Mouse (Mus musculus) heart, embryonic 15.5 days (tissue): ENCODE measurements around the gene Rpl19. TPM values are rescaled to one million over a fixed set of nuclear protein-coding genes. Genes with fewer than 3 reads are reported as not detected.

Experiments
- ATAC-seq: fragments of 200-750 bp; cut with Nextera tagmentation; replicated peaks from 2 replicates; pipeline ENCODE4 v1.8.0; 2017; ENCODE audit warnings: low read depth, moderate TSS enrichment; ENCODE audit not compliant: insufficient number of reproducible peaks, insufficient read depth, low FRiP score
- H3K27ac ChIP-seq: fragments of 300-500 bp; sonication (generic); 2 replicates; pipeline ENCODE4 v1.5.1; 2015; ENCODE audit warnings: mild to moderate bottlenecking, inconsistent platforms
- H3K27me3 ChIP-seq: fragments of 300-500 bp; sonication (generic); 2 replicates; pipeline ENCODE4 v1.6.1; 2015; ENCODE audit warnings: inconsistent platforms
- H3K36me3 ChIP-seq: fragments of 300-500 bp; sonication (generic); 2 replicates; pipeline ENCODE4 v1.6.1; 2015; ENCODE audit warnings: mild to moderate bottlenecking, inconsistent platforms
- H3K4me1 ChIP-seq: fragments of 300-500 bp; sonication (generic); replicated peaks from 2 replicates; pipeline ENCODE4 v1.6.1; 2015; ENCODE audit warnings: inconsistent platforms
- H3K4me2 ChIP-seq: fragments of 300-500 bp; sonication (generic); 2 replicates; pipeline ENCODE4 v1.6.1; 2015; ENCODE audit warnings: inconsistent platforms, mild to moderate bottlenecking, moderate library complexity
- H3K4me3 ChIP-seq: fragments of 300-500 bp; sonication (generic); 2 replicates; pipeline ENCODE4 v1.5.1; 2015; ENCODE audit warnings: mild to moderate bottlenecking, inconsistent platforms
- H3K9ac ChIP-seq: fragments of 300-500 bp; sonication (generic); 2 replicates; pipeline ENCODE4 v1.6.1; 2015; ENCODE audit warnings: mild to moderate bottlenecking, inconsistent platforms
- H3K9me3 ChIP-seq: fragments of 300-500 bp; sonication (generic); replicated peaks from 2 replicates; pipeline ENCODE4 v1.6.1; 2016; ENCODE audit warnings: inconsistent platforms
- WGBS: fragments of 180-500 bp; shearing (Covaris S2); methylation state at CpG from one replicate; pipeline ENCODE4 v1.1.7; 2015; ENCODE audit warnings: mixed read lengths; 5-methylcytosine and 5-hydroxymethylcytosine counted together
- polyA plus RNA-seq: library from polyadenylated mRNA; unstranded; fragments of >200 nt; fragmentation: Nextera tagmentation; extraction: Ambion mirVana; gene quantifications from 2 replicates; pipeline ENCODE4 v1.2.1, GENCODE M21; 2015

Gene Rpl19
- polyA plus RNA-seq, 1 experiment from 2014 or later: 601 TPM

DNA sequence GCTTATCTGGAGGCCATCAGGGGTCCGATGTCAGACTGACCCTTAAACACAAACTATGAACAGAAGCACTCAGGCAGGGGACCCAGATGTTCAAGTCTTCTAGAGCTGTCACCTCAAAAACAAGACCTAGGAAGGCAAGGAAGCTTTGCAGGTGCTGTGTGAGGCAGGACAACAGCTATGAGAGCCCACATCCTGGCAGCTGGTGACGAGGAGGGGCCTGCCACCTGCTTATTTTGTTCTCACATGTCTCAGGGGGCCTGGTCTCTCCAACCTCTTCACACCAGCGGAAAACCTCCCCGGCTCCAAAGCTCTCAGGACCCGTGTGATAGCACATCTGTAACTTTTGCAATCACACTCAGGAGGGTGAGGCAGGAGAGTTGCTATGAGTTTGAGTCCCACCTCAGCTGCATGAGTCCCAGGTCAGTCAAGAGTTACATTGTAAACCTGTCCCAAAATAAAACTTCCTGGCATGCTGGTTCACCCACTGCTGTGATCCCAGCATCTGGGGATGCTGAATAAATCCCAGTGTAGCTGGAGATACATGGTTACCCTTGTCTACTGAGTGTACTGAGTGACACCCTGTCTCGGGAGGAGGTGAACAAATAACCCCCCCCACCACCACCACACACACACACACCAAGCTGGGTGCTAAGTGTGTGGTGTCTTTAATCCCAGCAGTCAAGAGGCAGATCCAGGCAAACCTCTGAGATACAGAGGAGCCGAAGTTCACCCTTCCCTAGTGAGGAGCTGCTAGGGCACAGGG lies 26.0 kb upstream of the Rpl19 start:
- Histone ChIP-seq H3K9ac (no peak overlapping the region; the same call in 1 of the 2 replicates), H3K36me3 (no peaks in the 10 kb centered on the region; the same call in 1 of the 2 replicates), H3K4me1 (peaks cover 35% of the 10 kb centered on the region), H3K4me3 (no peak overlapping the region), H3K27me3 (peaks cover 44% of the 10 kb centered on the region), H3K4me2 (no peak overlapping the region), H3K27ac (peak overlapping the region; percentile 20; the same call in 1 of the 2 replicates), H3K9me3 (no peaks in the 10 kb centered on the region)
- WGBS: 22% methylated on average over 7 of the region's 7 CpGs
- no peak for ATAC-seq

DNA sequence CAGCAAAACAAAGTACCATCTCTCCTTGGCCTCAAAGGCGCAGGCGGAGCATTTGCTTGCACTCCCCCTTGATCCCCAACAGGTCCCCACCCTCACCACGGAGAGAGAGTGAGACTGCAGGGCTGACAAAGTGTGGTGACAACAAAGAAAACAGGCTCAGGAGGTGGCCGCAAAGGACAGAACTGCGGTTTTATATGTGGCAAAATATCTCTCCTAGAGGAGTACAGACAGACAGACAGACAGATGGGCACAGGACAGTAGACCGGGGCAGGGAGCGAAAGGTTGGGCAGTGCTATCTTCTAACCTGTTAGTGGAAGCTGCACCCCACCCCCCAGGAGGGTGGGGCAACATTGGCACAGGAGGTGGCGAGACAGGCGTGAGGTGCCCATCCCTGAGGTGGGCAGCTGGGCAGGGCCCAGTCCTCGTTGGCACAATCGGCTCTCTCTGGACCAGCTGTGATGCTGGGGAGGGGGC lies 25.1 kb upstream of the Rpl19 start:
- Histone ChIP-seq H3K9ac (no peak overlapping the region), H3K4me2 (no peak overlapping the region), H3K9me3 (no peaks in the 10 kb centered on the region), H3K4me1 (peaks cover 31% of the 10 kb centered on the region), H3K27me3 (peaks cover 44% of the 10 kb centered on the region), H3K27ac (no peak overlapping the region), H3K36me3 (no peaks in the 10 kb centered on the region; the same call in 1 of the 2 replicates), H3K4me3 (no peak overlapping the region)
- WGBS: 32% methylated on average over 11 of the region's 11 CpGs
- ATAC-seq: no peak

DNA sequence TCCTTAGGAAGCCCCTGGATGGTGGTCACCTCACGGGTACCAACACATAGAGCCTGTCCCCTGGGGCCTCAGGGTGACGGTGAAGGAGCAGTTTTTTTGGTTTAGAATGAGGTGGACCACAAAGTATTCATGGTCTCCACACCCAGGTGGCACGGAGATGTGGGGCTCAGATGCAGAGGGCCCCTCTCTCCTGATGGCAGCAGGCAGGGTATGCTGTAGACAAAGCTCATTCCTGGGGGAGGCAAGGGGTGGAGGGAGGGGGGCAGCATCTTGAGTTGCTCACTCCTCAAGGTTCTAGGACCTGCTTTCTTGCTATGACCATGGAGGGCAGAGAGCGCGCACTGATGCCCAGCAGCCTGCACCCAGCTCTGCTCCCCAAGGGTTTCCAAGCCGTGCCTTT lies 24.5 kb upstream of the Rpl19 start:
- no peaks in the 10 kb centered on the region for H3K9me3 ChIP-seq
- peak overlapping the region; percentile 61 for H3K4me2 ChIP-seq
- no peak overlapping the region for H3K9ac ChIP-seq
- no peak for ATAC-seq
- WGBS: 57% methylated on average over 6 of the region's 6 CpGs
- no peak overlapping the region for H3K27ac ChIP-seq
- peaks cover 44% of the 10 kb centered on the region for H3K27me3 ChIP-seq
- H3K36me3 ChIP-seq: no peaks in the 10 kb centered on the region; the same call in 1 of the 2 replicates
- H3K4me1 ChIP-seq: peaks cover 31% of the 10 kb centered on the region
- H3K4me3 ChIP-seq: peak overlapping the region; percentile 27; the same call in 1 of the 2 replicates

DNA sequence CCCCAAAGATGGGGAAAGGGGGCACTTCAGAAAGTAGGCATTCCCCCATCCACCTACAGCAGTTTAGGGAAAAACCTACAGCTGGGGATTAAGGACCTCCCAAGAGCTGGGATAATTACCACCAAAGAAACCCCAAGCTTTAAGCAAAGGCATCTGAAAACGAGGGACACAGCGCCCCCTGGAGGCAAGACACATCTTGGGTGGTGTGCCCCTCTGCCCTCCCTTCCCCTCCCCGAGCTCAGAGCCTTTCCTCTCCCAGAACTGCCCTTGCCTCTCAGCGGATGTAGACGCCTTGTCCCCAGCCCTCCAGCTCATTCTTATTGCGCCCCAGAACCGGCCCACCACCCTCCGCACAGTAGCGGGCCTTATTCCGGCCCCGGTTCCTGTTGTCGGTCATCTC lies 23.9 kb upstream of the Rpl19 start:
- H3K27me3 ChIP-seq: peaks cover 44% of the 10 kb centered on the region
- no peaks in the 10 kb centered on the region; the same call in 1 of the 2 replicates for H3K36me3 ChIP-seq
- 0 out of 2 replicates have a peak overlapping the region, but pooled peaks have one; percentile 20 for H3K9ac ChIP-seq
- H3K4me3 ChIP-seq: peak overlapping the region; percentile 27
- H3K27ac ChIP-seq: no peak overlapping the region
- WGBS: 21% methylated on average over 12 of the region's 12 CpGs
- no peaks in the 10 kb centered on the region for H3K9me3 ChIP-seq
- H3K4me1 ChIP-seq: peaks cover 31% of the 10 kb centered on the region
- ATAC-seq: no peak
- peak overlapping the region; percentile 61 for H3K4me2 ChIP-seq

DNA sequence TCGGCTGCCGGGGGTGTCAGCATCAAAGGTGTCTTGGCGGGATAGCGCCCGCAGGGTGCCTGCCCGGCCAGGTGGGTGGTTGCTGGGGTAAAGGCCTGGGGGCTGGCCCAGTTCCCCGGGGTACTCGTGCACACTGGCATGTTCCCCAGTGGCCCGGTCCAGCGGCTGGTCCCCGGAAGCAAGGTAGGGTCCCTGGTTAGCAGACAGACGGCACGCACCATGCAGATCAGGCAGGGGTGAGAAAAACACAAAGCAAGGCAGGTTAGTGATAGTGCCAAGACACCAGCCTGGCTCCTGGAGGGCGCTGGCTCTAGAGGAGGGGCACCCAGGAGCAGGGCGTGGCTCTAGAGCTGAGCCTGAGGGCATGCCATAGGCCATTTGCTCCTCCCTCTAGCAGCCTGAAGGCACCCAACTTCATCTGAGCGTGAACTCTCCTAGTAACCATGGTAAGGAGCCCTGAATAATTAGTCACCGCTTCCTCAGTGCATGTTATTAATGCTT lies 23.3 kb upstream of the Rpl19 start:
- Histone ChIP-seq H3K27ac (no peak overlapping the region), H3K27me3 (peaks cover 41% of the 10 kb centered on the region), H3K9me3 (no peaks in the 10 kb centered on the region), H3K9ac (0 out of 2 replicates have a peak overlapping the region, but pooled peaks have one; percentile 20), H3K36me3 (no peaks in the 10 kb centered on the region; the same call in 1 of the 2 replicates), H3K4me2 (peak overlapping the region; percentile 61), H3K4me1 (peaks cover 31% of the 10 kb centered on the region), H3K4me3 (peak overlapping the region; percentile 27)
- WGBS: 36% methylated on average over 17 of the region's 17 CpGs
- no peak for ATAC-seq

DNA sequence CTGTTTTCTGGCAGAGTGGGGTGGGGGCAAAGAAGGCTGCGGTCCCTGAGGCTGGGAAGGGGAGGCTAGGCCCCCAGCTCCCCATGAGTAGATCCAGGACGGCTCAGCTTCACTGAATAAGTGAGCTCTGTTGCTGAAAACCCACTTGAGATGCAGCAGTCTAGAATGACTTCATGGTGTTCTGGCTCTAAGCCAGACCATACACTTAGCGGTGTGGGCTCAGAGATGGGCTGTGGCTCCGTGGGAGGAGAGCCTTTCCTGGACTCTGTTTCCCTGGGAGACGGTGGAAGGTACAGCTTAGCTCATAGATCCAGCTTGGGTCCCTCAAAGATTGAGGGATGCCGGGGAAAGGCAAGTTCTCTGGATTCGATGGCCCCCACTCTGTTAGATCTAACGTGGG lies 22.3 kb upstream of the Rpl19 start:
- 45% methylated on average over 8 of the region's 8 CpGs for WGBS
- H3K36me3 ChIP-seq: no peaks in the 10 kb centered on the region; the same call in 1 of the 2 replicates
- no peak overlapping the region for H3K4me3 ChIP-seq
- H3K27me3 ChIP-seq: peaks cover 34% of the 10 kb centered on the region
- H3K4me1 ChIP-seq: peaks cover 31% of the 10 kb centered on the region
- no peak overlapping the region for H3K9ac ChIP-seq
- ATAC-seq: no peak
- no peak overlapping the region for H3K27ac ChIP-seq
- no peak overlapping the region for H3K4me2 ChIP-seq
- H3K9me3 ChIP-seq: no peaks in the 10 kb centered on the region

DNA sequence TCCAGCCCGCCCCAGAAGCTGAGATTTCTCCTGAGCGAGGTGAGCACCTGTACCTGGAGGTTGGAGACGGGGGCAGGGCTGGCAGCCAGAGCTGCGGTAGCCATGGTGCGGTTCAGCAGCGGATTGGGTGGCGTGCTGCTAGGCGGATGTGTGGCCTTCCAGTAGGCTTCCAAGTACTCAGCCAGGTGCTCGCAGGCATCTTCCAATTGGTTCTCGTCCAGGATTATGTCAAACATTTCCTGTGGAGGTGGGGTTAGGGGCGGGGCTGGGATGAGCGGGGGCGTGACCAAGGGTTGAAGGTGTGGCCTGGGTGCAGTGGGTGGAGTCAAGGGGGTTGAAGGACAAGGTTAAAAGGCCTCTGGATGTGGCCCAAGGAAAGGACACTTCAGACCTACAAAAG lies 21.4 kb upstream of the Rpl19 start:
- Histone ChIP-seq H3K4me2 (no peak overlapping the region), H3K36me3 (no peaks in the 10 kb centered on the region; the same call in 1 of the 2 replicates), H3K9me3 (no peaks in the 10 kb centered on the region), H3K27me3 (peaks cover 25% of the 10 kb centered on the region), H3K4me1 (peaks cover 31% of the 10 kb centered on the region), H3K27ac (no peak overlapping the region), H3K9ac (no peak overlapping the region), H3K4me3 (no peak overlapping the region)
- 63% methylated on average over 13 of the region's 13 CpGs for WGBS
- ATAC-seq: no peak

DNA sequence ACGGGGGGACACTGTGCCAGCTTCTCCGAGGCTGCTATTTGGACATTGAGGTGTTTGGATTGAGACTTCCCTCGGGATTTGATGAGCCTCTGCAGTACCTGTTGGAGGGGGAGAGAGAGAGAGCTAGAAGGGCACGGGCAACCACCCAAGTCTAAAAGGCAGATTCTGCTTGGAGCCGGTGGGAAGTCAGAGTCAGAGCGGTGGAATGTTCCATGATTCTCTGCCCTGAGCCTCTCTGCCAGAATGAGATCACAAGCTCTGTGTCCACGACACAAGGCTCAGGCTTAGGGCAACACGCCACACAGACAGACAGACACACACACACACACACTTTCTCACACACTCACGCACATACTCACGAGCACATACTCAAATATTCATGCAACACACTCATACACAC lies 20.8 kb upstream of the Rpl19 start:
- no peak overlapping the region for H3K4me2 ChIP-seq
- ATAC-seq: 0 out of 2 replicates have a peak, but pooled peaks have one; percentile 28
- H3K4me1 ChIP-seq: peaks cover 31% of the 10 kb centered on the region
- no peaks in the 10 kb centered on the region for H3K9me3 ChIP-seq
- H3K27me3 ChIP-seq: peaks cover 18% of the 10 kb centered on the region
- no peaks in the 10 kb centered on the region; the same call in 1 of the 2 replicates for H3K36me3 ChIP-seq
- no peak overlapping the region for H3K9ac ChIP-seq
- H3K4me3 ChIP-seq: no peak overlapping the region
- WGBS: 59% methylated on average over 10 of the region's 10 CpGs
- peak overlapping the region; percentile 25; the same call in 1 of the 2 replicates for H3K27ac ChIP-seq

DNA sequence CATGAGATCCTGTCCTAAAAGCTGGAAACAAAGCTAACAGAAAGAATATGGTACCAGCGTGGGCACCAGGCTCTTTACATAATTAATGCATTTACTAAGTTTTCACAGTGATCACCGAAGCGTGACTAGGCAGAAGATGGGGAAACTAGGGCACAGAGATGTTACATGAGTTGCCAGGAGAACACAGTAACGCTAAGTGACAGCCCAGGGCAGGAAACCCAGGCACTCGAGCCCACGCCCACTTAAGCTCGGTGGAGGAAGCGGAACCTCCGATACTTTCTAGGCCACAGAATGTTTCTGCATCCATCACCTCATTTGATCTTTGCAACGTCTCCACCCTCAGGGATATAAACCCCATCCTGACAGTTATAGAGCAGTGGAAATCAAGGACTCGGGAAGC lies 18.4 kb upstream of the Rpl19 start:
- no peak overlapping the region for H3K9ac ChIP-seq
- WGBS: 77% methylated on average over 11 of the region's 11 CpGs
- no peak overlapping the region for H3K27ac ChIP-seq
- H3K4me1 ChIP-seq: peaks cover 20% of the 10 kb centered on the region
- no peak for ATAC-seq
- H3K9me3 ChIP-seq: no peaks in the 10 kb centered on the region
- no peak overlapping the region for H3K4me3 ChIP-seq
- H3K27me3 ChIP-seq: peaks cover 6% of the 10 kb centered on the region
- no peaks in the 10 kb centered on the region; the same call in 1 of the 2 replicates for H3K36me3 ChIP-seq
- no peak overlapping the region for H3K4me2 ChIP-seq

DNA sequence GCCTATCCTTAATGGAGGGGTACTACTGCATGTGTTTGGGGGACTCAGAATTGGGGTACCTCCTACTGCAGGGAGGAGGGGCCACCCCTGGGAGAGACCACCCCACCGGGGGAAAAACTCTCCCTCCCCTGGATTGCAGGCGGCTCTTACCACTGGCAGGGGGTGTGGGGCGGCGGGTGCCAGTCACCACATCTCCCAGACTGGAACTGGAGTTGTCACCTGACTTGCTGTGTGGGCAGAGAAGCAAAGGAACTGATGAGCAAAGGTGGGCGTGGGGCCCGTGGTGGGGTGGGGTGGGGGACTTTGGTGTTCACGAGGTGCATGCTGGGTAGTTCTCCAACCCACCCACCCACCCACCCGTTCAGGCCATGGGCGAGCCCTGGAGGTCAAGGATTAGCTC lies 14.8 kb upstream of the Rpl19 start:
- no peak overlapping the region for H3K4me3 ChIP-seq

DNA sequence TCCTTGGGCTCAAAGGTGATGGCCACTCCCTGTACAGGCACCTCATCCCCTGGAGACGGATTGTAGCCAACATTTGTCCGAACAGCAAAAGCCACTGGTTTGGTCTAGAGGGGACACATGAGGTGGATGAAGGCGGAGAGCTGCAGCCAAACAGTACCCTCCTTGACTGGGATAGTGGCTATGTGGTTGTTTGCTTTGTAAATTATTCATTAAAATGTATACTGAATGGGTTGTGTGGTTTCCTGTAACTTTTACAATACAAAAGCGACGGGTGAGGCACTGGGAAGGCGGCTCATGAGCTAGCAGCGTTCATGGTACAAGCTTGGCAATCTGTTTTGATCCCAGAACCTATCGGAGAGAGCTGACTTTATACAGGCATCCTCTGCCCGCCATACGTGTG lies 13.7 kb upstream of the Rpl19 start:
- H3K27ac ChIP-seq: no peak overlapping the region

More for the DNA sequence above, 14.8 kb upstream of the Rpl19 start:
- H3K4me1 ChIP-seq: no peaks in the 10 kb centered on the region
- no peak overlapping the region for H3K9ac ChIP-seq
- ATAC-seq: no peak
- WGBS: 50% methylated on average over 9 of the region's 9 CpGs
- no peaks in the 10 kb centered on the region; the same call in 1 of the 2 replicates for H3K36me3 ChIP-seq
- H3K27me3 ChIP-seq: peaks cover 6% of the 10 kb centered on the region
- no peak overlapping the region for H3K4me2 ChIP-seq
- H3K9me3 ChIP-seq: no peaks in the 10 kb centered on the region
- H3K27ac ChIP-seq: no peak overlapping the region

More for the DNA sequence above, 13.7 kb upstream of the Rpl19 start:
- 82% methylated on average over 10 of the region's 10 CpGs for WGBS
- H3K27me3 ChIP-seq: peaks cover 6% of the 10 kb centered on the region
- ATAC-seq: no peak
- H3K36me3 ChIP-seq: no peaks in the 10 kb centered on the region; the same call in 1 of the 2 replicates
- no peak overlapping the region for H3K4me2 ChIP-seq
- no peak overlapping the region for H3K9ac ChIP-seq
- H3K4me3 ChIP-seq: no peak overlapping the region
- no peaks in the 10 kb centered on the region for H3K9me3 ChIP-seq
- no peaks in the 10 kb centered on the region for H3K4me1 ChIP-seq
